Mouse (Mus musculus) MEL (cell line): ENCODE measurements around the gene Sytl3. TPM values are rescaled to one million over a fixed set of nuclear protein-coding genes. Genes with fewer than 3 reads are reported as not detected.
"Not testable (repeated sequence)": the region's sequence is repeated elsewhere in the genome, so short reads cannot be mapped to it uniquely, and the experiment has no call there.

Experiments used
- DNase-seq: peaks from one replicate; pipeline ENCODE4 v3.0.0; 2011; ENCODE audit warnings: low read depth, low spot score
- H3K27ac ChIP-seq: 2 replicates; pipeline ENCODE4 v1.5.1; 2012; ENCODE audit warnings: low read depth, mild to moderate bottlenecking, control low read depth, low read length, moderate library complexity; ENCODE audit not compliant: control insufficient read depth
- H3K27me3 ChIP-seq, 2 experiments: fragments of 150-350 bp in 1 of 2; sonication (generic) in 1 of 2; 2 replicates each; pipeline ENCODE4 v1.6.1; 2012; ENCODE audit warnings: low read length in 2 of 2, mild to moderate bottlenecking in 2 of 2, improper control_type of control experiment in 1 of 2, moderate library complexity in 1 of 2; ENCODE audit not compliant: insufficient read depth in 2 of 2, control insufficient read depth in 1 of 2
- H3K36me3 ChIP-seq, 2 experiments: 2 replicates each; pipeline ENCODE4 v1.6.1; 2012 to 2014; ENCODE audit warnings: low read length in 2 of 2, improper control_type of control experiment in 1 of 2, inconsistent platforms in 1 of 2, mild to moderate bottlenecking in 1 of 2; ENCODE audit not compliant: insufficient read depth in 2 of 2, control insufficient read depth in 1 of 2
- H3K4me1 ChIP-seq, 2 experiments: fragments of 150-350 bp in 1 of 2; sonication (generic) in 1 of 2; 2 replicates each; pipeline ENCODE4 v1.6.1; 2012; ENCODE audit warnings: low read length in 2 of 2, improper control_type of control experiment in 1 of 2, mild to moderate bottlenecking in 1 of 2; ENCODE audit not compliant: insufficient read depth in 2 of 2, control insufficient read depth in 1 of 2
- H3K4me3 ChIP-seq, 2 experiments: fragments of 150-350 bp in 1 of 2; sonication (generic) in 1 of 2; 2 replicates each; pipeline ENCODE4 v1.5.1; 2012; ENCODE audit warnings: low read depth in 2 of 2, low read length in 2 of 2, mild to moderate bottlenecking in 2 of 2, moderate library complexity in 2 of 2, control low read depth in 1 of 2, improper control_type of control experiment in 1 of 2; ENCODE audit not compliant: control insufficient read depth in 1 of 2, insufficient read depth in 1 of 2
- H3K79me2 ChIP-seq: 2 replicates; pipeline ENCODE4 v1.6.1; 2012; ENCODE audit warnings: mild to moderate bottlenecking, low read length, moderate library complexity; ENCODE audit not compliant: control insufficient read depth, poor library complexity, insufficient read depth
- H3K9ac ChIP-seq: 2 replicates; pipeline ENCODE4 v1.6.1; 2012; ENCODE audit warnings: low read depth, mild to moderate bottlenecking, control low read depth, low read length, moderate library complexity; ENCODE audit not compliant: control insufficient read depth, poor library complexity, severe bottlenecking
- H3K9me3 ChIP-seq: fragments of 150-350 bp; sonication (generic); replicated peaks from 2 replicates; pipeline ENCODE4 v1.6.1; 2012; ENCODE audit warnings: mild to moderate bottlenecking, low read length, improper control_type of control experiment, moderate library complexity; ENCODE audit not compliant: insufficient read depth
- CTCF ChIP-seq, 3 experiments: IDR thresholded peaks in 2 of 3; conservative IDR thresholded peaks in 1 of 3; 2 replicates each; pipeline ENCODE4 v1.5.1; 2011 to 2012; ENCODE audit warnings: low read length in 3 of 3, low read depth in 2 of 3, mild to moderate bottlenecking in 2 of 3, improper control_type of control experiment in 1 of 3, inconsistent platforms in 1 of 3, mixed read lengths in 1 of 3, moderate library complexity in 1 of 3; ENCODE audit not compliant: control insufficient read depth in 1 of 3, insufficient read depth in 1 of 3, poor library complexity in 1 of 3, severe bottlenecking in 1 of 3
- EP300 ChIP-seq, 2 experiments: IDR thresholded peaks; 2 replicates each; pipeline ENCODE4 v1.6.1; 2011; ENCODE audit warnings: improper control_type of control experiment in 2 of 2, low read length in 2 of 2, low read depth in 1 of 2, mild to moderate bottlenecking in 1 of 2
- GATA1 ChIP-seq: IDR thresholded peaks from 2 replicates; pipeline ENCODE4 v1.6.1; 2011; ENCODE audit warnings: low read depth, low read length, improper control_type of control experiment
- RAD21 ChIP-seq: IDR thresholded peaks from 2 replicates; pipeline ENCODE4 v1.6.1; 2011; ENCODE audit warnings: mild to moderate bottlenecking, low read depth, low read length, improper control_type of control experiment
- SMC3 ChIP-seq: IDR thresholded peaks from 2 replicates; pipeline ENCODE4 v1.6.1; 2011; ENCODE audit warnings: low read depth, low read length, improper control_type of control experiment
- ZC3H11A ChIP-seq: IDR thresholded peaks from 2 replicates; pipeline ENCODE4 v1.6.1; 2012; ENCODE audit warnings: low read depth, mild to moderate bottlenecking, inconsistent platforms, low read length, improper control_type of control experiment
- polyA plus RNA-seq, 2 experiments: library from polyadenylated mRNA; stranded (reverse) in 1 of 2; unstranded in 1 of 2; fragments of >175 nt in 1 of 2; fragments of >200 nt in 1 of 2; gene quantifications; 2 replicates each; pipeline versions ENCODE4 v1.2.1 to v1.2.4; 2012; ENCODE audit warnings: low replicate concordance in 2 of 2, low read depth in 1 of 2; ENCODE audit not compliant: insufficient read length in 2 of 2, insufficient read depth in 1 of 2, missing spikeins in 1 of 2
- total RNA-seq: library from RNA; depleted of rRNA; stranded (reverse); fragments of 300-350 nt; gene quantifications from 2 replicates; pipeline ENCODE4 v1.2.3, GENCODE M21; 2012

Gene Sytl3
- total and polyA plus RNA-seq, 3 experiments = not detected

DNA sequence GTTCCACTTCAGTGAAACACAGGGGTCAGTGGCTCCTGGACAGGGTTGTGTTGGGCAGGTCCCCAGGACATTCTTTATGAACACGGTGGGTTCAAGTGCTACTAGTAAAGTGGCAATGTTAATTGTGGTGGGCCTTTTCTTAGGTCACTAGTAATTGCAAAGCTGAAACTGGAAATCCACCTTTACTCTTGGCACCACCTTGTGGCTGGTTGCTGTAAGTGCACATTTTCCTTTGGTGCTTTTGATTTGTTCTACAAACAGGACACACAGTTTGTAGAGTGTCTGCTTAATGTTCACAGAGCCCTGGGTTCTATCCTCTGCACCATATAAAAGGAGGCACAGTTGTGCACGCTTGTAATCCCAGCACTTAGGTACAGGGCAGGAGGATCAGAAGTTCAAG, 32.7 kb downstream of the Sytl3 start:
- TF ChIP-seq SMC3 (peak; percentile 68), CTCF (IDR thresholded peaks at IDR 0.05 in 2 of 3, conservative IDR thresholded peaks at IDR 0.05 in 1 of 3; ENCODE audit: control insufficient read depth in 1 of 3, insufficient read depth in 1 of 3, low read depth in 2 of 3, low read length in 3 of 3, poor library complexity in 1 of 3, severe bottlenecking in 1 of 3) (peak; percentile 51 to 75 (median 60)), RAD21 (peak; percentile 61), ZC3H11A (peak; percentile 63)
- not testable (repeated sequence) for H3K9me3 ChIP-seq, H3K36me3 ChIP-seq, H3K79me2 ChIP-seq, H3K27me3 ChIP-seq, H3K27ac ChIP-seq, H3K4me3 ChIP-seq, H3K9ac ChIP-seq
- H3K4me1 ChIP-seq = peaks cover 0 to 12% of the 10 kb centered on the region in 2 experiments; a peak in 2 of 4 replicates
- DNase-seq = peak; percentile 82

DNA sequence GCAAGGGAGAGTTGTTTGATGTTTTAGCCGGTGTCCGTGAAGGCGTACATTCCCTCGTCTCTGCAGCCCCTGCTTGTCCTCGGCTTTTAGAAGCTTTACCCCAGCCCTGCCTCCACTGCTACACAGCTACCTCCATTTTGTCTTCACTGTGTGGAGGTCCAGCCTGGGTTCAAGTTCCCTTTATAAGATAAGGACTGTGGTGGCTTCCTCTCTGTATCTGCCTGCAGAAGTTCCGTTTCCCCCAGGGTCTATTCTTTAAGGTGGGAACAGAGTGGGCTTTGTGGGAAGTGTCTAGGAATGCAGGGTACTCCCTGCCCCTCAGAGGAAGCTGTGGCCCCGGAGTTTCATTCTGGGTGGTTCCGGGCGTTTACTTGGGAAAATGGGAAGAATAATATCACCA, 36.8 kb downstream of the Sytl3 start:
- TF ChIP-seq EP300 (IDR thresholded peaks at IDR 0.05; ENCODE audit: low read depth in 1 of 2, low read length in 2 of 2) = 0 out of 4 replicates have a peak, but pooled peaks of 1 of the 2 experiments have one; percentile 24
- TF ChIP-seq GATA1 = peak; percentile 45; the same call in 1 of the 2 replicates
- TF ChIP-seq, all 39 proteins: peak for 2; not testable (repeated sequence) for 37
- peak; percentile 43 for DNase-seq
- Histone ChIP-seq H3K4me3 (peak overlapping the region; percentile 21 to 25; a peak in 2 of 4 replicates), H3K27ac (peak overlapping the region; percentile 45; the same call in 1 of the 2 replicates), H3K4me1 (peaks cover 0 to 13% of the 10 kb centered on the region in 2 experiments; a peak in 2 of 4 replicates)
- H3K36me3 ChIP-seq, H3K9ac ChIP-seq, H3K9me3 ChIP-seq, H3K79me2 ChIP-seq, H3K27me3 ChIP-seq: not testable (repeated sequence)

DNA sequence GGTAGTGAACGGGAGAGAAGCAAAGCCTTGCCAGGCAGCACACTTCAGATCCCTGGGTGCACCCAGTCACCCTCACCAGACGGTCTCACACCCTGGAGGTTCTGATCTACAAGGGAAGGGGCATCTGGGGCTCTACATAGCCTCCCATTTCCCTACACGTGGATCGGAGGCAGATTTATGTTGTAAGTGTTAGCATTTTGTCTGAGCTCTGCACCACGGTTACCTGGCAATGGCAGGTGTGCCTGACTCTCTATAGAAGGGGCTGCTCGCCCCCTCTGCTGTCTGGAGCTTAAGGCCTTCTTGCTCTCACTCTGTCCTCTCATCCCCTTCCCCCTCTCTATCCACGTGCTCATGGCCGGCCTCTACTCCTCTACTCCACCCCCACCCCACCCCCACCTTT, 37.6 kb downstream of the Sytl3 start:
- not testable (repeated sequence) for H3K36me3 ChIP-seq, H3K27ac ChIP-seq, H3K9ac ChIP-seq, H3K4me3 ChIP-seq, H3K9me3 ChIP-seq, H3K79me2 ChIP-seq, H3K27me3 ChIP-seq
- peaks cover 0 to 13% of the 10 kb centered on the region in 2 experiments; a peak in 2 of 4 replicates for H3K4me1 ChIP-seq
- peak; percentile 23 for DNase-seq

DNA sequence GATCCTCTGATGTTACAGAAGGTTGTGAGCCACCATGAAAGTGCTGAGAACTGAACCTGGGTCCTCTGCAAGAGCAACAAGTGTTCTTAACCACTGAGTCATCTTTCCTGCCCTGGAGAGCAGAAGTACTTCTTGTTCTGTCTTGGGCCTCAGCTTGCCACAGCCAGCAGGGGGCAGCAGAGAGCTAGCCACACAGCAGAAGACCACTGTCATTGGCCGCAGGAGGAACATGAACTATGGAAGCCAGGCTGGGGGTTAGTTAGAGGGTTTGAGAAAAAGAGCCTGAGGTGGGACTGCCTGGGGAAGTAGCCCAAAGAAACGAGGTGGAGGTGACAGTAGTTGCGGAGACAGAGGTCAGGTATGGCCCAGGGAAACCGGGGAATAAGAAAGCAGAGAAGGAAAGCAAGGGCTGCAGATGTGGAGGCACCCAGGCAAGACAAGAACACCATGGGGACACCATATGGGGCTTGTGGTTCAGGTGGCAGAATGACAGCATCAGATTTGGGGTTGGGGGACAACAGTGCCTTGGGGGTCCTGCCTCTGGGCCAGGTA, 38.4 kb downstream of the Sytl3 start:
- TF ChIP-seq CTCF (IDR thresholded peaks at IDR 0.05 in 2 of 3, conservative IDR thresholded peaks at IDR 0.05 in 1 of 3; ENCODE audit: control insufficient read depth in 1 of 3, insufficient read depth in 1 of 3, low read depth in 2 of 3, low read length in 3 of 3, poor library complexity in 1 of 3, severe bottlenecking in 1 of 3) = peak; percentile 33 to 66 (median 44); a peak in 5 of 6 replicates
- TF ChIP-seq RAD21 = peak; percentile 37
- peak; percentile 58 for TF ChIP-seq SMC3
- TF ChIP-seq, all 39 proteins: peak for 3; not testable (repeated sequence) for 36
- peaks cover 0 to 11% of the 10 kb centered on the region in 2 experiments; a peak in 2 of 4 replicates for H3K4me1 ChIP-seq
- peak; percentile 94 for DNase-seq
- not testable (repeated sequence) for H3K36me3 ChIP-seq, H3K27ac ChIP-seq, H3K27me3 ChIP-seq, H3K9ac ChIP-seq, H3K79me2 ChIP-seq, H3K9me3 ChIP-seq, H3K4me3 ChIP-seq

DNA sequence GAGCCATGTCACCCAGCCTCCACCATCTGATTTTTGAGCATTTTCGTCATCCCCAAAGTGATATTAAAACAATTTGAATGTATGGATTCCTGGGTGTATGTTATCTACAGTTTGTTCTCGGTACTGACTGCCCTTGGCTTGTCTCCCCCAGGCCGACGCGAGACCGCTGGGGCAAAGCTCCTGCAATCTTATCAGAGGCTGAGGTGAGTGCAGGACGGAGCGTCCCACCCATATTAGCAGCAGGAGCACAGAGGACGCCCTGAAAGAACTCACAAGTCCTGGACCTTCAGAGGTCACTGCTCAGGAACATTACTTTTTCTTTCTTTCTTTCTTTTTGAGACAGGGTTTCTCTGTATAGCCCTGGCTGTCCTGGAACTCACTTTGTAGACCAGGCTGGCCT, 40.6 kb downstream of the Sytl3 start:
- not testable (repeated sequence) for H3K4me3 ChIP-seq, H3K9me3 ChIP-seq, H3K27me3 ChIP-seq, H3K9ac ChIP-seq, H3K27ac ChIP-seq, H3K79me2 ChIP-seq, H3K36me3 ChIP-seq, DNase-seq
- peaks cover 0 to 11% of the 10 kb centered on the region in 2 experiments; a peak in 2 of 4 replicates for H3K4me1 ChIP-seq

DNA sequence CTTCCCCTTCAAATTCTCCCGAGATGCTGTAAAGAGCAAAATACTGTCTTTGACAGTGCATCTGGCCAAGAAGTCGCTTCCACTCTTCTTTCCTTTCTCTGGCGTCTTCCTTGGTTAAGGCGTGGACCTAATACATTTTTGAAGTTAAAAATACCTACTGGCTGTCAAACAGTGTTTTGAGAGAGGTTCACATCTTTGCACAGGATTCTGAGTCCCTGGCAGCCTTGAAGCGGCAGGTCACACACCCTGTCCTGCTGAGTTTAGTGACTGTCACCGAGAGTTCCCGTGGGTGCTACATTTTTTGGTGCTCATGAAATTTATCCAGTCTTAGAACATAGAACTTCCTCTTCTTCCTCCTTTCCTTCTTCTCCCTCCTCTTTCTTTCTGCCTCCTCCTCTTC, 41.2 kb downstream of the Sytl3 start:
- H3K9me3 ChIP-seq, H3K27ac ChIP-seq, H3K4me3 ChIP-seq, H3K27me3 ChIP-seq, H3K9ac ChIP-seq, H3K36me3 ChIP-seq, DNase-seq, H3K79me2 ChIP-seq: not testable (repeated sequence)
- peaks cover 0 to 11% of the 10 kb centered on the region in 2 experiments; a peak in 2 of 4 replicates for H3K4me1 ChIP-seq
